Mouse (Mus musculus) brain, embryonic 14.5 days (tissue): ENCODE results near the gene Pilra. TPM values are rescaled to one million over a fixed set of nuclear protein-coding genes. Genes with fewer than 3 reads are reported as not detected.

ENCODE experiments used
- DNase-seq: peaks from one replicate; pipeline ENCODE4 v3.0.0-alpha.2; 2011; ENCODE audit warnings: low read depth
- CTCF ChIP-seq: fragments of 200-500 bp; IDR thresholded peaks from 2 replicates; pipeline ENCODE4 v1.5.1; 2012; ENCODE audit warnings: inconsistent platforms, mild to moderate bottlenecking, moderate library complexity, borderline replicate concordance; ENCODE audit not compliant: insufficient read depth, insufficient read length; ENCODE audit errors: extremely low read depth
- POLR2A ChIP-seq: fragments of 200-500 bp; IDR thresholded peaks from 2 replicates; pipeline ENCODE4 v1.6.1; 2012; ENCODE audit warnings: mild to moderate bottlenecking, inconsistent platforms, borderline replicate concordance; ENCODE audit not compliant: poor library complexity, insufficient read depth, insufficient read length, severe bottlenecking; ENCODE audit errors: extremely low read depth
- polyA plus RNA-seq: library from polyadenylated mRNA; depleted of rRNA; stranded (reverse); fragments of >200 nt; gene quantifications from 2 replicates; pipeline ENCODE4 v1.2.3, GENCODE M21; 2012

Gene Pilra
- polyA plus RNA-seq, 1 experiment = 0.12 TPM

DNA sequence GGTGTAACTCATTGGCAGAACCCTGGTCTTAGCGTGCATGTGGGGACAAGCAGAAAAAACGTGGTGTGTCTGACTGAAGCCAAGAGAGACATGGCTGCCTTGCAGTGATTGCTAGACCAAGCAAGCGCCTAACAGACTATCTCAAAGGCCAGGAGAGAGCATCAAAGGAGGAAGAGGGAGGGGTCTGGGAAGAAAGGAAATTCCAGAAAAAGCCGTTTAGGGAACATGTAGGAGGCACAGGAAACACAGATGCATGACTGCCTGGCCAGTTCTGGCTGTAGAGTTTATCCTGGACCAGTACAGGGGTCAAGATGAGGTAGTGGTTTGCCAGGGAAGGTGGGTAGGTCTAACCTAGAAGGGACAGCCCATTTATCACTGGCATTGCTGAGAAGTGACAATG is 2.6 kb downstream of the Pilra start:
- no peak for DNase-seq
- no peak for TF ChIP-seq POLR2A
- TF ChIP-seq CTCF = no peak

DNA sequence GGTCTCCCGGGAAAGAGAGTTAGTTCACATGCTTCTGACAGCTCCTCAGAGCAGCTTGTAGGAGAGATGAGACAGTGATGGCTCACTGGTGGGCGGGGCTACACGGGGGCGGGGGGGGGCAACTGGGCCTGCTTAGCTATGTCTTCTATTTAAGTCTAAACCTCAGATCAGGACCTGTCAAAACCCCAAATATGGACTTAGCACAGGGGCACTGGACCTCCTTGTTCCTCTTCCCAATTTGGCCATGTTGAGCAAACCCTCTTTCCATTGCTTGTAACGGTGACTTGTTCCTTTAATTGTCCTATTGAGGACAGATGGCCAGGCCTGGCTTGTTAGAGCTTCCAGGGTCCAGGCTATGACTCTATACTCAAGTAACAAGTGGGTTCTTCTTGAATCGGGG is 4.6 kb downstream of the Pilra start:
- no peak for DNase-seq

DNA sequence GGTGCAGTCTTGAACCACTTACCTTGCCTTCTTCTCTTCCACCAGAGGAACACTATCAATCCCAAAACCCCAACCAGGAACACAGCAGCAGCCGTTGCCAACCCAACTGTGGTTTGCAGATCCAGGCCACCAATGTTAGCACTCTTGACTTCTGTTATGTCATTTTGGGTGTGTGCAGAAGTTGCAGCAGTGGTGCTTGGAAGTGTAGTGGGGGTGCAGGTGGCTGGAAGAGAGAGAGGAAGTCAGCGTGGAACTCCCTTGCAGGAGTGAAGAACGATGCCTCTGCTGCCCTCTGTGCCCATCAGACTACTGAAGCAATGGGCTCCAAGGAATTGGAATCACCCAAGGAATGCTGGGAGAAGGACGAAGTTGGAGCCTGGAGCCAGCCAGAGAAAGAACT is 5.0 kb downstream of the Pilra start:
- DNase-seq = no peak
- TF ChIP-seq CTCF (no peak), POLR2A (no peak)

More for the DNA sequence above, 4.6 kb downstream of the Pilra start:
- TF ChIP-seq CTCF (no peak), POLR2A (no peak)

DNA sequence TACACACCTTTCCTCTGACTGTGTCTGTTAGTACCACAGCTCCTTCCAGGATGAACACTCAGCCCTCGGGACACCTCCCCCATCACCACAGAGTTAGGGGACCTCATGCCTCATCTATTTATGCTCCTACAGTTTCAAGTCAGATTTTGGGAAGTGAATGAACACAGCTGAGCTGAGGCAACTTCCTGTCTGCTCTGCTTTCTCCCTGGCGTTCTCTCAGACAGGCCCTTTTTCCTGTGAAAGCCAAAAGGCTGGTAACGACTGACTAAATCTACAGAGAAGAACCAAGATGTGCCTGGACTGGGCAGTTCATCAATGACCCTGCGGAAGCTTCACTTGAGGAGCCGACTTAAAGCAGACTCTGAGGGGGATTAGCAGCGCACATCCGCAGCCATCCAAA is 5.8 kb downstream of the Pilra start:
- TF ChIP-seq POLR2A (no peak), CTCF (no peak)
- DNase-seq = no peak

DNA sequence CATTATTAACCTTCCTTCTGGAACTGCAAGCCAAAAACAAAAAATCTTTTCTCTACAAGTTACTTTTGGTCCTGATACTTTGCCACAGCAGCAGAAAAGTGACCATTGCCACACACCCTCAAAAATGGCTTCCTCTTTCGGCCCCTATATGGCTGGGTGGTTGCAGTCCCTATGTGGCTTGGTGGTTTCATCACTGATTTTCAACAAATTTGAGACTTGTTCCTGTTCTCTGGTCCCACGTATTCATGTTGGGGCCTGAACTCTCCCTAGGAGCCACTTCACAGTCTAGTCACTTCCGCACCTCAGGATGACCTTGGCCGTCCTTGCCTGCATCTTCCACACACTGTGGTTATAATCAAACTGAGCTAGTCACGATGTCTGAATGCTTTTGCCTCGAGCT is 7.4 kb downstream of the Pilra start:
- DNase-seq = no peak
- TF ChIP-seq CTCF = no peak
- TF ChIP-seq POLR2A = no peak

DNA sequence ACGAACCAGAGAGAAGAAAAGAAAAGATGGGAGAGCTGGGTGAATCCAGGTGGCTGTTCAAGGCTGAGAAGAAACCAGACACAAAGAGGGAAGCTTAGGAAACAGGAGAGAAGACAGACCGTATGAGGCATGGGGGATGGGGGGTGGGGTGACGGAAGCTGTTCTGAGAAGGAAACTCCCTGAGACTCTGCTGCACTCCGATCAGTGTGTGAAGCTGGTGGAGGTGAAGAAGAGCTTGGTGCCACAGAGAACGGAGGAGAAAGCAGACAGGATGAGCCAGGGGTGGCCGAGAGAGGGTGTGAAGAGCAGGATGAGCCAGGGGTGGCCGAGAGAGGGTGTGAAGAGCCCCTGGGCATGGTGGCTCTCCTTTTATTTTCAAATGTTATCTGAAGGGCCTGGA is 9.7 kb downstream of the Pilra start:
- TF ChIP-seq CTCF = no peak
- no peak for TF ChIP-seq POLR2A

DNA sequence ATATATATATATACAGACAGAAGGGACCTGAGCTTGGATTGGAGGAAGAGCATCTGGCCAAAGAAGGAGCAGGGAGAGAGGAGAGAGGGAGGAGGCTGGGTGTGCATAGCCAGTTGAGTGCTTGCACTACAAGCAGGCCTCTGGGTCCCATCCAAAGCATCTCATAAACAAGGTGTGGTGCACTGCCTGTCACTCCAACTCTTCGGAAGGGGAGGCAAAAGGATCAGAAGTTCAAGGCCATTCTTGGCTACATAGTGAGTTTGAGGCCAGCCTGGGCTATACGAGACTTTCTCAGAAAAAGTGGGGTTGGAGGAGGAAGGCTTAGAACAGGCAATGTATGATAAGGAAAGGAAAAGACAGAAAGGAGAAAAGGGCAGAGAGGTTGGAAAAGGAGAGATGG is 10.1 kb downstream of the Pilra start:
- DNase-seq = no peak
- TF ChIP-seq POLR2A = no peak
- TF ChIP-seq CTCF = no peak

More for the DNA sequence above, 9.7 kb downstream of the Pilra start:
- DNase-seq = no peak

DNA sequence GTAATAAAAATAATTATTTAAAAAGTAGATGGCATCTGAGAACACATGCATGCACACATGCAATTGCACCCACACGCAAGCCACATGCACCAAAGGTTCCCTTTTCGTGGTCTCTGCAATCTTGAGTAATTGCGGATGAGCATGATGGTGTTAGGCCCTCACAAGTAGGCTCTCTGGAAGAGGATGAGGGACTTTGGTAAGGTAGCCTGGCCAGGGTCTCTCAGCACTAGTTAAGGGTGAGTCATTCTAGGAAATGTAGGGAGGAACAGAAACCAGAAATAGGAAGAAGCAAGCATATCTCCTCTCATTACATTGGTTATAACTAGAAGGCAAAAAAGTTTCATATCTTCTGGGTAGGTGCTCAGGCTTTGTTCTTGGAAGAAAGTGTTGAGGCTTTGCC is 11.1 kb downstream of the Pilra start:
- DNase-seq = no peak

DNA sequence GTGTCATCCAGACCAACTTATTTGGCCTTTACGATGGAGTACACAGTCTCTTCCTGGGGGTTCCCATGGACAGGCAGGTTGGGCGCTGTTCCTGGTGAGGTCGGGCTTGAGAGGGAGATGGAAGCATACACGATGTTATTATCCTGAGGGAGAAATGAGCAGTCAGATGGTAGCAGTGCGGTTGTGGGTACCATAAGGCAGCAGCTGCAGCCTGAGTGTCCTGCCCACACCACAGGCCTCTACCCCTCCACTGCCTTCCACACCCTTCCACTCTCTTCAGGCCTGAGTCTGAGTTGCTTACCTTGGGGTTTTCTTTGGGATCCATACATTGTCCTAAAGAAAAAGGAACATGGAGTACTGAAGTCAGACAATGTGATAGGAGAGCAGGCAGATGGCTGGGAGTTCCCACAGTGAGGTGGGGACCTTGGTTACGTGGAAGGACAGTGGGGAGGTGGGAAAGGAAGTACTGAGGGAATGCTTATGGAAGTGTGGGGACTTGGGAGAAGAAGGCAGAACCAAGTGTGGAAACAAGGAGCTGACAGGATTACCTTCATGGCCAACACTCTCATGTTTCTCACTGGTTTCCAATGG is 12.5 kb downstream of the Pilra start:
- TF ChIP-seq POLR2A (no peak), CTCF (no peak)
- no peak for DNase-seq

More for the DNA sequence above, 11.1 kb downstream of the Pilra start:
- TF ChIP-seq CTCF = no peak
- TF ChIP-seq POLR2A = no peak

DNA sequence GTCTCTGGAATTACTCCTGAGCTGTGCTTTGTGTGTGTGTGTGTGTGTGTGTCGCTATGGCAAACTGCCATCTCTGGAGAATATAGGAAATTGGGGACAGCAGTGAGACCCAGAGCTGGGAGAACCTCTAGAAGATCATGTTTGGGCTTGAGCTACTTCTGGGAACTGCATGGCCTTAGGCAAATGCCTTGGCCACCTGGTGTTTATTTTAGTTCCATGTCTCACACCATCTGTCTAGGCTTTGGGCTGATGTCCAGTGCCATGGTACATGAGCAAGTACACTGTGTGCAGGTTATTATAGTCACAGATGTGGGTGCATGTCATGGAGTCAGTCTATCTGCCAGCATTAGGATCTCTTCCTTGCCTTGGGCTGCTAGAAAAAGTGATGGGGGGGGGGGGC is 13.5 kb downstream of the Pilra start:
- peak; percentile 29 for DNase-seq
- TF ChIP-seq CTCF = no peak
- TF ChIP-seq POLR2A = no peak

DNA sequence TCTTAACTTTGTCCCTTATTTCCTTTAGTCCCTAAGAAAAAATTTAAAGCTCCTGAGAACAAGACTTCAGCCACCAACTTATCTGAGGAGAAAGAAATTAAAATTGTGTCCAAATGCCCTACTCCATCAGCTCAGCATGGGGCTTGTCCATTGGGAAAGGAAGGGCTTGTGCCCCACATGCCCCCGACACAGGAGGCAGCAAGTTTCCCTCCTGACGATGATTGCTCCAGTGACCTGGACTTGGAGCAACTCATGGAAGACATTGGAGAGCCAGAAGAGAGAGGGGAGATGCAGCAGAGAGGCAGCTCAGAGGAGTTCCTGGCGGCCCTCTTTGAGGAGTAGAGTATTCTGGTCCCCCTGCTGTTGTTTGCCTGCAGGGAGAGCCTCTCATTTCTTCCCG is 14.0 kb downstream of the Pilra start:
- no peak for TF ChIP-seq POLR2A
- TF ChIP-seq CTCF = no peak

DNA sequence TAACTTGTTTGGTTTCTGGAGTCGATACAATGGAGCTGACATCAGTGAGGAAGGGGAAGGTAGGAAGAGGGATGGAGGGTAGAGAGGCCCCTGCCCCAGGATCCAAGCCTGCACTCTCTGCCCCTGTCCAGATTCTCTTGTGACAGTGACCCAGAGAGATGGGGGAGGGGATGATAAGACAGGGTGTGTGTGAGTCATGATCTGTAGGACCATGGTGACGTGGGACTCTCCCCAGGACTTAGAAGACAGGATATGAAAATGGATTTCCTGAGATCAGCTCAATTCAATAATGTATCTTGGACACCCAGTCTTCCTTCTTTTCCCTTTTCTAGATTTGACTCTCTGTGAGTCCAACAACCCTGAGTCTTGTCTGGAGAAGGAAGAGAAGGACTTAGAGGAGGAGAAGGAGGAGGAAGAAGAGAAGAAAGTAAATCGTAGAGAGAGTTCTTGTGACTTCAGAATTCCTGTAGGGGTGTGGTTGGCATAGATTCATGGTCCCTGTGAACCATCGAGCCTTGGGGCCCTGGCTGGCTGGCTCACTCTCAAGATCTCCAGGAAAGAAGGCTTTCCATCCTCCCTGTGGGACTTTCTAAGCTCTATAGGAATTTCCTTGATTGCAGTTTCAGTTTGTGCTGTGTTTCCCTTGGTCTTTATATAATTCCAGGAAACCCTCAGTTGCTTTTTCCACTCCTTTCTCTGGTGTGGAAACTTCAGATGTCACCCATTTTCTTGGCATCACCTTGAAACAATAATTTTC is 18.4 kb downstream of the Pilra start:
- no peak for DNase-seq
- TF ChIP-seq POLR2A (no peak), CTCF (no peak)

More for the DNA sequence above, 14.0 kb downstream of the Pilra start:
- no peak for DNase-seq
